Mouse (Mus musculus) liver, adult 2 months (tissue): ENCODE results near the gene Gna15. TPM values are rescaled to one million over a fixed set of nuclear protein-coding genes. Genes with fewer than 3 reads are reported as not detected.
A peak's percentile ranks its signal among the peaks of the same experiment; 100 is the strongest.

ENCODE experiments used
- DNase-seq: peaks from one replicate; pipeline ENCODE4 v3.0.0-alpha.2; 2011; ENCODE audit warnings: low read depth, low spot score; ENCODE audit errors: extremely low read depth
- H3K27ac ChIP-seq: fragments of 200-500 bp; replicated peaks from 2 replicates; pipeline ENCODE4 v1.5.1; 2012; ENCODE audit warnings: low read depth, mild to moderate bottlenecking, control low read depth, inconsistent platforms, low read length; ENCODE audit not compliant: insufficient read depth
- H3K27me3 ChIP-seq: fragments of 200-500 bp; 2 replicates; pipeline ENCODE4 v1.6.1; 2012; ENCODE audit warnings: mild to moderate bottlenecking, moderate library complexity, low read length, inconsistent platforms; ENCODE audit not compliant: control insufficient read depth, insufficient read depth
- H3K36me3 ChIP-seq: fragments of 200-500 bp; 2 replicates; pipeline ENCODE4 v1.6.1; 2012; ENCODE audit warnings: low read length, inconsistent platforms; ENCODE audit not compliant: control insufficient read depth, insufficient read depth
- H3K4me1 ChIP-seq: fragments of 200-500 bp; 2 replicates; pipeline ENCODE4 v1.6.1; 2011; ENCODE audit warnings: low read length; ENCODE audit not compliant: control insufficient read depth, insufficient read depth
- H3K4me3 ChIP-seq: fragments of 200-500 bp; 2 replicates; pipeline ENCODE4 v1.5.1; 2011; ENCODE audit warnings: low read depth, mild to moderate bottlenecking, control low read depth, low read length, moderate library complexity; ENCODE audit not compliant: insufficient read depth
- H3K79me2 ChIP-seq: fragments of 200-500 bp; 2 replicates; pipeline ENCODE4 v1.6.1; 2012; ENCODE audit warnings: inconsistent platforms, mild to moderate bottlenecking, low read length, moderate library complexity; ENCODE audit not compliant: control insufficient read depth, insufficient read depth
- H3K9ac ChIP-seq: fragments of 200-500 bp; 2 replicates; pipeline ENCODE4 v1.6.1; 2012; ENCODE audit warnings: low read depth, mild to moderate bottlenecking, control low read depth, inconsistent platforms, low read length
- CTCF ChIP-seq: fragments of 200-500 bp; IDR thresholded peaks from 2 replicates; pipeline ENCODE4 v1.5.1; 2011; ENCODE audit warnings: low read depth, low read length, control low read depth
- POLR2A ChIP-seq: fragments of 200-500 bp; IDR thresholded peaks from 2 replicates; pipeline ENCODE4 v1.6.1; 2011; ENCODE audit warnings: low read length, control low read depth; ENCODE audit not compliant: insufficient read depth; ENCODE audit errors: extremely low read depth
- WGBS: fragments of 180-500 bp; shearing (Covaris S2); methylation state at CpG from one replicate; pipeline ENCODE4 v1.1.7; 2018; 5-methylcytosine and 5-hydroxymethylcytosine counted together
- polyA plus RNA-seq: library from polyadenylated mRNA; depleted of rRNA; stranded (reverse); fragments of >200 nt; gene quantifications from 2 replicates; pipeline ENCODE4 v1.2.3, GENCODE M21; 2012
- total RNA-seq: library from RNA; depleted of rRNA; stranded (reverse); fragments of >200 nt; gene quantifications from 2 replicates; pipeline ENCODE4 v1.2.3, GENCODE M21; 2014

Gna15 gene
- total and polyA plus RNA-seq, 2 experiments: 0.64 to 1.1 TPM

- Histone ChIP-seq H3K27me3 (no peaks in the 10 kb centered on the region), H3K9ac (peak overlapping the region; percentile 2; the same call in 1 of the 2 replicates), H3K4me3 (no peak overlapping the region), H3K27ac (no peak overlapping the region), H3K4me1 (peaks cover 3% of the 10 kb centered on the region; the same call in 1 of the 2 replicates), H3K79me2 (no peaks in the 10 kb centered on the region), H3K36me3 (no peaks in the 10 kb centered on the region)
- peak; percentile 74 for DNase-seq
- 1% methylated on average over 12 of the region's 12 CpGs for WGBS
- TF ChIP-seq POLR2A (no peak), CTCF (peak; percentile 84)
These were observed 27.6 kb upstream of the Gna15 start for GRCm38 (mm10) chr10:81551597-81552102.

DNA sequence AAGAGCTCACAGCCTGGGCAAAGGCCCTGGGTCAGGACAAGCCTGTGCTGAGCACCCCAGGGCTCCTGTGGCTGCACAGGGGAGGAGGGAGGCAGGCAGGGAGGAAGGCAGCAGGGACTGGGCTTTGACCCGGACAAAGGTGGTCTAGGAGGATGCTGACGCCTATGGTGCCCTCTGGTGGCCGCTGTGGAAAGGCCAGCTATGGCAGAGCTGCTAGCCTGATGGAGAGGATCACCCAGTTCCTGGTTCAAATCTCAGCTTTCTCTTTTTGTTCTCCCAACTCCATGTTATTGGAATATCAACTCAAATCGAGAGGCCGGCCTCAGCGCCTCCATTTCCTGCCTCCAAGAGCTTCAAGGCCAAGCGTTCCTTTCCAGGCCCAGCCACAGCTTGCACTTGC, 26.2 kb upstream of the Gna15 start:
- Histone ChIP-seq H3K27ac (no peak overlapping the region), H3K9ac (no peak overlapping the region), H3K27me3 (no peaks in the 10 kb centered on the region), H3K4me3 (no peak overlapping the region), H3K4me1 (peaks cover 7% of the 10 kb centered on the region; the same call in 1 of the 2 replicates), H3K79me2 (no peaks in the 10 kb centered on the region), H3K36me3 (no peaks in the 10 kb centered on the region)
- peak; percentile 93 for TF ChIP-seq CTCF
- no peak for TF ChIP-seq POLR2A
- DNase-seq: no peak
- WGBS: 10% methylated on average over 7 of the region's 7 CpGs

DNA sequence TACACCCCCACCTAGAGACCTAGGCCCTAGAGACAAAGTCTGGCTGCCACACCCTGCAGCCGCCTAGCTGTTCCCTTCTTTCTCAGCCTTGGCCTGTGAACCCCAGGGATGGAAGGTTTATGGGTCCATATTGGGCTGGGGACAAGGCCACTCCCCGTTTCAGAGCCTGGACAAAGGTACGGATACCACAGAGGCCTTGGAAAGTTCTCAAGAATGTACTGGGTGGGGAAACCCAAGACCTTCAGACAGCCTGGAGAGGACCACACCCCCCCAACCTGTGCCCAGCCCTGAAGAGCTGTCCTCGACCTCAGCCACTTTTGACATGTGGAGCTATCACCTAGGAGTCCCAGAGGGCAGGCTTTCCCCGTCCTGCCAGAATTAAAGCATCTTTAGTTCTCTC, 24.9 kb upstream of the Gna15 start:
- peaks cover 9% of the 10 kb centered on the region for H3K79me2 ChIP-seq
- peaks cover 9% of the 10 kb centered on the region for H3K4me1 ChIP-seq
- DNase-seq: no peak
- H3K27ac ChIP-seq: no peak overlapping the region
- WGBS: 85% methylated on average over 5 of the region's 5 CpGs
- no peak overlapping the region for H3K4me3 ChIP-seq
- H3K9ac ChIP-seq: no peak overlapping the region
- H3K36me3 ChIP-seq: no peaks in the 10 kb centered on the region
- no peak for TF ChIP-seq POLR2A
- no peak for TF ChIP-seq CTCF
- no peaks in the 10 kb centered on the region for H3K27me3 ChIP-seq

GRCm38 (mm10) chr10:81546788-81547571, 23.0 kb upstream of the Gna15 start:
- DNase-seq: no peak
- Histone ChIP-seq H3K9ac (no peak overlapping the region), H3K79me2 (peaks cover 29% of the 10 kb centered on the region), H3K4me3 (no peak overlapping the region), H3K27me3 (no peaks in the 10 kb centered on the region), H3K4me1 (peaks cover 28% of the 10 kb centered on the region), H3K36me3 (no peaks in the 10 kb centered on the region), H3K27ac (no peak overlapping the region)
- TF ChIP-seq POLR2A (no peak), CTCF (no peak)
- 96% methylated on average over 13 of the region's 13 CpGs for WGBS

DNA sequence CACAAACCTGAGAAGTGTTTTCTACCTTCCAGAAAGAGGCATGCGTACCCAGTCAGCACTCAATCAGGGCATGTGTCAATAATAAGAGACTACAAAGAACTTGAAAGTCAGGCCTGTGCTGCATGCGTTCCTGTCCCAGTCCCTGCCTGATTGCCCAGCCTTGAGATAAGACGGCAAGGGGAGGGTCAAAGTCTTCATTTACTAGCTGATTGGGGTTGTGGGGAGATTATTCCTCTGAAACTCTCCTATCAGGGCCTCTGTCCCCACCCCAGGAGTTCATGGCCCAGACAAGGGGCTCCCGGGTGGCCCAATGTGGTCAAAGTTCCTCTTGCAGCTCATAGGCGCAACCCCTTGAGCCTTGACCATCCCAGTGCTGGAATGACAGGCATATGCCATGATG, 22.3 kb upstream of the Gna15 start:
- Histone ChIP-seq H3K4me1 (peaks cover 30% of the 10 kb centered on the region), H3K9ac (no peak overlapping the region), H3K27me3 (no peaks in the 10 kb centered on the region), H3K4me3 (no peak overlapping the region), H3K36me3 (no peaks in the 10 kb centered on the region), H3K27ac (no peak overlapping the region), H3K79me2 (peaks cover 33% of the 10 kb centered on the region)
- 42% methylated on average over 5 of the region's 5 CpGs for WGBS
- no peak for TF ChIP-seq CTCF
- no peak for TF ChIP-seq POLR2A
- DNase-seq: peak; percentile 49
